Mouse (Mus musculus) adrenal gland, postnatal 10 days (tissue): ENCODE measurements around the gene A830031A19Rik. TPM values are rescaled to one million over a fixed set of nuclear protein-coding genes. Genes with fewer than 3 reads are reported as not detected.

ENCODE experiments used
- DNase-seq: peaks from one replicate; pipeline ENCODE4 v3.0.0; 2021; ENCODE audit warnings: mixed read lengths
- total RNA-seq, 2 experiments: library from RNA; stranded (reverse); gene quantifications; 2 replicates each; pipeline ENCODE4 v1.2.3; 2021

A830031A19Rik gene
- total RNA-seq, 2 experiments from 2014 or later = not detected

GRCm38 (mm10) chr11:24095656-24096353 is 21.0 kb upstream of the A830031A19Rik start:
- DNase-seq = no peak

GRCm38 (mm10) chr11:24095236-24095635 is 20.4 kb upstream of the A830031A19Rik start:
- no peak for DNase-seq

- no peak for DNase-seq
Measured at GRCm38 (mm10) chr11:24094086-24094487, 19.2 kb upstream of the A830031A19Rik start.

- DNase-seq = no peak
Measured at GRCm38 (mm10) chr11:24092618-24093017, 17.8 kb upstream of the A830031A19Rik start.

GRCm38 (mm10) chr11:24091393-24092080 is 16.7 kb upstream of the A830031A19Rik start:
- DNase-seq = no peak

- no peak for DNase-seq
Measured at GRCm38 (mm10) chr11:24090443-24090842, 15.6 kb upstream of the A830031A19Rik start.

- DNase-seq = no peak
Measured at GRCm38 (mm10) chr11:24087069-24087468, 12.2 kb upstream of the A830031A19Rik start.

- DNase-seq = no peak
Measured at GRCm38 (mm10) chr11:24085986-24086385, 11.1 kb upstream of the A830031A19Rik start.

GRCm38 (mm10) chr11:24084590-24084989 is 9.7 kb upstream of the A830031A19Rik start:
- DNase-seq = no peak

GRCm38 (mm10) chr11:24084077-24084476 is 9.2 kb upstream of the A830031A19Rik start:
- DNase-seq = no peak

GRCm38 (mm10) chr11:24083423-24083822 is 8.6 kb upstream of the A830031A19Rik start:
- no peak for DNase-seq

- DNase-seq = no peak
Measured at GRCm38 (mm10) chr11:24083076-24083405, 8.2 kb upstream of the A830031A19Rik start.

GRCm38 (mm10) chr11:24082385-24083075 is 7.7 kb upstream of the A830031A19Rik start:
- no peak for DNase-seq

- peak; percentile 65 for DNase-seq
Measured at GRCm38 (mm10) chr11:24081687-24082384, 7.0 kb upstream of the A830031A19Rik start.

- peak; percentile 74 for DNase-seq
Measured at GRCm38 (mm10) chr11:24081016-24081686, 6.3 kb upstream of the A830031A19Rik start.

- peak; percentile 41 for DNase-seq
Measured at GRCm38 (mm10) chr11:24080541-24080940, 5.7 kb upstream of the A830031A19Rik start.

- DNase-seq = peak; percentile 53
Measured at GRCm38 (mm10) chr11:24079392-24080391, 4.8 kb upstream of the A830031A19Rik start.

GRCm38 (mm10) chr11:24078706-24079316 is 4.0 kb upstream of the A830031A19Rik start:
- peak; percentile 63 for DNase-seq

GRCm38 (mm10) chr11:24077795-24078705 is 3.2 kb upstream of the A830031A19Rik start, which contains the start of gene Bcl11a:
TSS of gene Bcl11a (plus strand) at chr11:24078056.
- DNase-seq = peak; percentile 65
